Mouse (Mus musculus) midbrain, embryonic 16.5 days (tissue): ENCODE measurements around the gene Gusb. TPM values are rescaled to one million over a fixed set of nuclear protein-coding genes. Genes with fewer than 3 reads are reported as not detected.
"Not testable (repeated sequence)": the region's sequence is repeated elsewhere in the genome, so short reads cannot be mapped to it uniquely, and the experiment has no call there.

Experiments used
- ATAC-seq: fragments of 200-750 bp; cut with Nextera tagmentation; 2 replicates; pipeline ENCODE4 v1.8.0; 2017; ENCODE audit warnings: moderate TSS enrichment
- H3K27ac ChIP-seq: fragments of 300-500 bp; sonication (generic); 2 replicates; pipeline ENCODE4 v1.5.1; 2014; ENCODE audit warnings: mild to moderate bottlenecking, low read length, mixed read lengths
- H3K27me3 ChIP-seq: fragments of 300-500 bp; sonication (generic); 2 replicates; pipeline ENCODE4 v1.6.1; 2014; ENCODE audit warnings: low read depth, low read length, mixed read lengths; ENCODE audit not compliant: control insufficient read depth, insufficient read depth
- H3K36me3 ChIP-seq: fragments of 300-500 bp; sonication (generic); 2 replicates; pipeline ENCODE4 v1.6.1; 2014; ENCODE audit warnings: mild to moderate bottlenecking, low read length, moderate library complexity, mixed read lengths; ENCODE audit not compliant: control insufficient read depth, insufficient read depth
- H3K4me1 ChIP-seq: fragments of 300-500 bp; sonication (generic); 2 replicates; pipeline ENCODE4 v1.6.1; 2014; ENCODE audit warnings: mild to moderate bottlenecking, low read length, mixed read lengths; ENCODE audit not compliant: control insufficient read depth, insufficient read depth
- H3K4me2 ChIP-seq: fragments of 300-500 bp; sonication (generic); 2 replicates; pipeline ENCODE4 v1.6.1; 2014; ENCODE audit warnings: mild to moderate bottlenecking, low read length, mixed read lengths
- H3K4me3 ChIP-seq: fragments of 300-500 bp; sonication (generic); 2 replicates; pipeline ENCODE4 v1.5.1; 2014; ENCODE audit warnings: low read depth, mild to moderate bottlenecking, low read length, moderate library complexity, mixed read lengths
- H3K9ac ChIP-seq: fragments of 300-500 bp; sonication (generic); 2 replicates; pipeline ENCODE4 v1.6.1; 2014; ENCODE audit warnings: low read depth, low read length, mixed read lengths
- H3K9me3 ChIP-seq: fragments of 300-500 bp; sonication (generic); replicated peaks from 2 replicates; pipeline ENCODE4 v1.6.1; 2014; ENCODE audit warnings: mild to moderate bottlenecking, low read length, mixed read lengths; ENCODE audit not compliant: control insufficient read depth, poor library complexity, severe bottlenecking
- WGBS: fragments of 180-500 bp; shearing (Covaris S2); extraction: QIAGEN DNeasy Blood & Tissue Kit; methylation state at CpG from one replicate; pipeline ENCODE4 v1.1.7; 2014; 5-methylcytosine and 5-hydroxymethylcytosine counted together
- polyA plus RNA-seq: library from polyadenylated mRNA; unstranded; fragments of >200 nt; fragmentation: Nextera tagmentation; extraction: Ambion mirVana; gene quantifications from 2 replicates; pipeline ENCODE4 v1.2.1, GENCODE M21; 2015

Gene Gusb
- polyA plus RNA-seq, 1 experiment from 2014 or later, result 31.5 TPM

- H3K9me3 ChIP-seq, result no peaks in the 10 kb centered on the region
- H3K9ac ChIP-seq, result no peak overlapping the region
- whole genome bisulfite sequencing, result 70% methylated on average over 7 of the region's 7 CpGs
- no peaks in the 10 kb centered on the region for H3K27me3 ChIP-seq
- no peak overlapping the region for H3K27ac ChIP-seq
- no peak overlapping the region for H3K4me2 ChIP-seq
- H3K4me1 ChIP-seq, result no peaks in the 10 kb centered on the region
- H3K36me3 ChIP-seq, result peaks cover 31% of the 10 kb centered on the region
- no peak overlapping the region for H3K4me3 ChIP-seq
- ATAC-seq, result no peak
Measured at GRCm38 (mm10) chr5:130044201-130044695, 41.4 kb upstream of the Gusb start.

- no peak overlapping the region for H3K9ac ChIP-seq
- peaks cover 31% of the 10 kb centered on the region for H3K36me3 ChIP-seq
- WGBS, result 89% methylated on average over 3 of the region's 3 CpGs
Measured at GRCm38 (mm10) chr5:130043741-130044140, 40.9 kb upstream of the Gusb start.

GRCm38 (mm10) chr5:130041262-130041661, 38.4 kb upstream of the Gusb start:
- 83% methylated on average over 4 of the region's 4 CpGs for WGBS
- Histone ChIP-seq H3K36me3 (peaks cover 32% of the 10 kb centered on the region), H3K4me2 (no peak overlapping the region)

More at GRCm38 (mm10) chr5:130043741-130044140, 40.9 kb upstream of the Gusb start:
- no peak for ATAC-seq
- H3K9me3 ChIP-seq, result no peaks in the 10 kb centered on the region
- no peak overlapping the region for H3K4me3 ChIP-seq
- no peak overlapping the region for H3K4me2 ChIP-seq
- H3K27me3 ChIP-seq, result no peaks in the 10 kb centered on the region
- no peak overlapping the region for H3K27ac ChIP-seq
- no peaks in the 10 kb centered on the region for H3K4me1 ChIP-seq

GRCm38 (mm10) chr5:130040797-130041196, 37.9 kb upstream of the Gusb start:
- Histone ChIP-seq H3K4me3 (no peak overlapping the region), H3K4me2 (no peak overlapping the region), H3K9ac (no peak overlapping the region), H3K27me3 (no peaks in the 10 kb centered on the region), H3K27ac (no peak overlapping the region), H3K4me1 (no peaks in the 10 kb centered on the region), H3K9me3 (no peaks in the 10 kb centered on the region), H3K36me3 (peaks cover 32% of the 10 kb centered on the region)
- ATAC-seq, result no peak
- 91% methylated on average over 4 of the region's 4 CpGs for WGBS

More at GRCm38 (mm10) chr5:130041262-130041661, 38.4 kb upstream of the Gusb start:
- ATAC-seq, result no peak
- H3K4me3 ChIP-seq, result no peak overlapping the region
- H3K27me3 ChIP-seq, result no peaks in the 10 kb centered on the region
- H3K9ac ChIP-seq, result no peak overlapping the region
- H3K27ac ChIP-seq, result no peak overlapping the region
- H3K4me1 ChIP-seq, result no peaks in the 10 kb centered on the region
- H3K9me3 ChIP-seq, result no peaks in the 10 kb centered on the region

GRCm38 (mm10) chr5:130037752-130038455, 35.1 kb upstream of the Gusb start:
- 59% methylated on average over 19 of the region's 19 CpGs for WGBS
- Histone ChIP-seq H3K9ac (no peak overlapping the region), H3K36me3 (peaks cover 26% of the 10 kb centered on the region), H3K4me1 (no peaks in the 10 kb centered on the region), H3K4me3 (no peak overlapping the region), H3K9me3 (no peaks in the 10 kb centered on the region), H3K27ac (no peak overlapping the region), H3K27me3 (no peaks in the 10 kb centered on the region), H3K4me2 (no peak overlapping the region)
- ATAC-seq, result no peak

- H3K27me3 ChIP-seq, H3K4me2 ChIP-seq, H3K4me1 ChIP-seq, H3K4me3 ChIP-seq, ATAC-seq, H3K27ac ChIP-seq, H3K9me3 ChIP-seq, H3K9ac ChIP-seq: not testable (repeated sequence)
- H3K36me3 ChIP-seq, result peaks cover 16% of the 10 kb centered on the region
- WGBS, result 50% methylated on average over 2 of the region's 2 CpGs
Measured at GRCm38 (mm10) chr5:130036300-130036699, 33.5 kb upstream of the Gusb start.

GRCm38 (mm10) chr5:130033869-130034268, 31.0 kb upstream of the Gusb start:
- peaks cover 7% of the 10 kb centered on the region for H3K36me3 ChIP-seq
- H3K27me3 ChIP-seq, result no peaks in the 10 kb centered on the region
- H3K4me3 ChIP-seq, result no peak overlapping the region
- no peaks in the 10 kb centered on the region for H3K9me3 ChIP-seq
- no peak overlapping the region for H3K27ac ChIP-seq
- no peak overlapping the region for H3K9ac ChIP-seq
- H3K4me2 ChIP-seq, result no peak overlapping the region
- ATAC-seq, result no peak
- peaks cover 7% of the 10 kb centered on the region; the same call in 1 of the 2 replicates for H3K4me1 ChIP-seq
- 83% methylated on average over 2 of the region's 2 CpGs for WGBS

GRCm38 (mm10) chr5:130031410-130032390, 28.9 kb upstream of the Gusb start:
- H3K4me2 ChIP-seq, result no peak overlapping the region
- H3K9me3 ChIP-seq, result no peaks in the 10 kb centered on the region
- H3K36me3 ChIP-seq, result no peaks in the 10 kb centered on the region
- no peak for ATAC-seq
- no peak overlapping the region for H3K4me3 ChIP-seq
- no peak overlapping the region for H3K27ac ChIP-seq
- peaks cover 7% of the 10 kb centered on the region; the same call in 1 of the 2 replicates for H3K4me1 ChIP-seq
- H3K27me3 ChIP-seq, result peaks cover 3% of the 10 kb centered on the region; the same call in 1 of the 2 replicates
- WGBS, result 95% methylated on average over 19 of the region's 19 CpGs
- H3K9ac ChIP-seq, result no peak overlapping the region
